Mouse (Mus musculus) ES-E14 (cell line): Measurements from ENCODE around the gene Bcas3. TPM values are rescaled to one million over a fixed set of nuclear protein-coding genes. Genes with fewer than 3 reads are reported as not detected.
A peak's percentile ranks its signal among the peaks of the same experiment; 100 is the strongest.

ENCODE experiments used
- DNase-seq: peaks from one replicate; pipeline ENCODE4 v3.0.0-alpha.2; 2013; ENCODE audit warnings: low read depth, low spot score
- H3K27ac ChIP-seq: 2 replicates; pipeline ENCODE4 v1.5.1; 2012; ENCODE audit warnings: low read depth, mild to moderate bottlenecking, low read length, moderate library complexity, mixed read lengths; ENCODE audit not compliant: poor library complexity, insufficient read depth, severe bottlenecking
- H3K36me3 ChIP-seq: 2 replicates; pipeline ENCODE4 v1.6.1; 2012; ENCODE audit warnings: mild to moderate bottlenecking, low read length, moderate library complexity, mixed read lengths; ENCODE audit not compliant: control insufficient read depth, poor library complexity, insufficient read depth, severe bottlenecking
- H3K4me1 ChIP-seq, 2 experiments: fragments of 150-350 bp in 1 of 2; sonication (generic) in 1 of 2; 2 replicates each; pipeline ENCODE4 v1.6.1; 2012; ENCODE audit warnings: low read length in 2 of 2, mild to moderate bottlenecking in 1 of 2, mixed read lengths in 1 of 2; ENCODE audit not compliant: control insufficient read depth in 2 of 2, insufficient read depth in 2 of 2, poor library complexity in 1 of 2
- H3K4me3 ChIP-seq, 2 experiments: fragments of 150-350 bp in 1 of 2; sonication (generic) in 1 of 2; 2 replicates each; pipeline ENCODE4 v1.5.1; 2012; ENCODE audit warnings: low read length in 2 of 2, low read depth in 1 of 2, mild to moderate bottlenecking in 1 of 2, mixed read lengths in 1 of 2; ENCODE audit not compliant: insufficient read depth in 1 of 2, poor library complexity in 1 of 2, severe bottlenecking in 1 of 2
- H3K9ac ChIP-seq: 2 replicates; pipeline ENCODE4 v1.6.1; 2012; ENCODE audit warnings: low read depth, mild to moderate bottlenecking, low read length, mixed read lengths; ENCODE audit not compliant: poor library complexity, insufficient read depth, severe bottlenecking
- H3K9me3 ChIP-seq: fragments of 150-350 bp; sonication (generic); 2 replicates; pipeline ENCODE4 v1.6.1; 2012; ENCODE audit warnings: low read depth, mild to moderate bottlenecking, low read length; ENCODE audit not compliant: control insufficient read depth, insufficient read depth
- CHD2 ChIP-seq: IDR thresholded peaks from 2 replicates; pipeline ENCODE4 v1.6.1; 2014; ENCODE audit warnings: mild to moderate bottlenecking, low read depth, low read length, inconsistent platforms
- HCFC1 ChIP-seq: IDR thresholded peaks from 2 replicates; pipeline ENCODE4 v1.6.1; 2012; ENCODE audit warnings: low read length, inconsistent platforms, borderline replicate concordance; ENCODE audit not compliant: insufficient read depth
- MAFK ChIP-seq: IDR thresholded peaks from 2 replicates; pipeline ENCODE4 v1.6.1; 2014; ENCODE audit warnings: mild to moderate bottlenecking, low read depth, low read length, inconsistent platforms; ENCODE audit not compliant: insufficient read depth
- ZC3H11A ChIP-seq: IDR thresholded peaks from 2 replicates; pipeline ENCODE4 v1.6.1; 2012; ENCODE audit warnings: low read depth, mild to moderate bottlenecking, inconsistent platforms, low read length, borderline replicate concordance
- ZNF384 ChIP-seq: IDR thresholded peaks from 2 replicates; pipeline ENCODE4 v1.6.1; 2012; ENCODE audit warnings: low read depth, low read length, inconsistent platforms
- in situ Hi-C, 2 experiments: fragments of 600-800 bp; cut with MboI; formaldehyde crosslinking; loops; one replicate each; pipeline ENCODE4 v1.15.1; 2025; ENCODE audit warnings: low sequenced_read_pairs in 2 of 2, inconsistent platforms in 1 of 2; ENCODE audit not compliant: unreplicated experiment in 2 of 2
- total RNA-seq: library from RNA; depleted of rRNA; stranded (reverse); fragments of 300-350 nt; gene quantifications from 2 replicates; pipeline ENCODE4 v1.2.3, GENCODE M21; 2012; rRNA removed

The Bcas3 gene
- total RNA-seq, 1 experiment: 23.6 TPM

- H3K9me3 ChIP-seq: no peaks in the 10 kb centered on the region
- H3K36me3 ChIP-seq: no peaks in the 10 kb centered on the region
- TF ChIP-seq MAFK: no peak
- TF ChIP-seq ZC3H11A: no peak
- TF ChIP-seq CHD2: no peak
- TF ChIP-seq HCFC1: no peak
- no peak for TF ChIP-seq ZNF384
- peaks cover 4 to 9% of the 10 kb centered on the region in 2 experiments; a peak in 2 of 4 replicates for H3K4me1 ChIP-seq
- DNase-seq: no peak
- H3K9ac ChIP-seq: no peak overlapping the region
- H3K4me3 ChIP-seq: no peak overlapping the region
- in situ Hi-C loops: loop anchor here (10.0 kb wide), 2 partner anchors 117 to 127 kb away; no protein-coding TSS in a partner anchor
- no peak overlapping the region for H3K27ac ChIP-seq
Measured at GRCm38 (mm10) chr11:85857997-85858698, 505.2 kb downstream of the Bcas3 start.

- TF ChIP-seq CHD2 (no peak), ZC3H11A (peak; percentile 44; the same call in 1 of the 2 replicates), HCFC1 (no peak), ZNF384 (no peak), MAFK (no peak)
- Histone ChIP-seq H3K4me1 (peaks cover 2 to 6% of the 10 kb centered on the region in 2 experiments; a peak in 1 of 4 replicates), H3K36me3 (no peaks in the 10 kb centered on the region), H3K9me3 (no peaks in the 10 kb centered on the region), H3K9ac (no peak overlapping the region), H3K4me3 (no peak overlapping the region), H3K27ac (no peak overlapping the region)
- in situ Hi-C loops: no loop called here
- no peak for DNase-seq
Measured at GRCm38 (mm10) chr11:85864363-85864762, 511.4 kb downstream of the Bcas3 start.

Other genes starting within 250 kb of the Bcas3 start
- 20.1 and 20.3 TPM in 2 replicates for gene Usp32, start 213.0 kb upstream of the Bcas3 start, total RNA-seq
- not detected in 2 replicates for gene 1700125H20Rik, start 182.8 kb upstream of the Bcas3 start, total RNA-seq
- gene Appbp2, start 118.0 kb upstream of the Bcas3 start, total RNA-seq: 23.6 and 37.2 TPM in 2 replicates
- gene Ppm1d, start 41.9 kb upstream of the Bcas3 start, total RNA-seq: 15.4 and 18.2 TPM in 2 replicates